Mouse (Mus musculus) liver, embryonic 16.5 days (tissue): Measurements from ENCODE around the gene Atp5j. TPM values are rescaled to one million over a fixed set of nuclear protein-coding genes. Genes with fewer than 3 reads are reported as not detected.

ENCODE experiments used
- ATAC-seq: fragments of 200-750 bp; cut with Nextera tagmentation; 2 replicates; pipeline ENCODE4 v1.8.0; 2017; ENCODE audit warnings: low read depth, mild to moderate bottlenecking, moderate number of reproducible peaks, moderate library complexity
- H3K27ac ChIP-seq: fragments of 300-500 bp; sonication (generic); 2 replicates; pipeline ENCODE4 v1.5.1; 2014; ENCODE audit warnings: mild to moderate bottlenecking, low read length
- H3K27me3 ChIP-seq: fragments of 300-500 bp; sonication (generic); 2 replicates; pipeline ENCODE4 v1.6.1; 2014; ENCODE audit warnings: low read depth, low read length, mixed read lengths; ENCODE audit not compliant: control insufficient read depth, insufficient read depth
- H3K36me3 ChIP-seq: fragments of 300-500 bp; sonication (generic); 2 replicates; pipeline ENCODE4 v1.6.1; 2014; ENCODE audit warnings: mild to moderate bottlenecking; ENCODE audit not compliant: control insufficient read depth, insufficient read depth
- H3K4me1 ChIP-seq: fragments of 300-500 bp; sonication (generic); 2 replicates; pipeline ENCODE4 v1.6.1; 2014; ENCODE audit warnings: low read depth, low read length, mixed read lengths; ENCODE audit not compliant: control insufficient read depth
- H3K4me2 ChIP-seq: fragments of 300-500 bp; sonication (generic); 2 replicates; pipeline ENCODE4 v1.6.1; 2014; ENCODE audit warnings: low read depth, low read length, mixed read lengths
- H3K4me3 ChIP-seq: fragments of 300-500 bp; sonication (generic); 2 replicates; pipeline ENCODE4 v1.5.1; 2014; ENCODE audit warnings: low read depth, mild to moderate bottlenecking, low read length
- H3K9ac ChIP-seq: fragments of 300-500 bp; sonication (generic); 2 replicates; pipeline ENCODE4 v1.6.1; 2014; ENCODE audit warnings: low read depth, low read length
- H3K9me3 ChIP-seq: fragments of 300-500 bp; sonication (generic); replicated peaks from 2 replicates; pipeline ENCODE4 v1.6.1; 2016; ENCODE audit warnings: low read length; ENCODE audit not compliant: control insufficient read depth
- WGBS: fragments of 180-500 bp; shearing (Covaris S2); extraction: QIAGEN DNeasy Blood & Tissue Kit; methylation state at CpG from one replicate; pipeline ENCODE4 v1.1.7; 2014; ENCODE audit not compliant: insufficient replicate concordance; 5-methylcytosine and 5-hydroxymethylcytosine counted together
- polyA plus RNA-seq: library from polyadenylated mRNA; unstranded; fragments of >200 nt; fragmentation: Nextera tagmentation; extraction: Ambion mirVana; gene quantifications from 2 replicates; pipeline ENCODE4 v1.2.1, GENCODE M21; 2015

Atp5j gene
- 490 and 504 TPM in 2 replicates for polyA plus RNA-seq

DNA sequence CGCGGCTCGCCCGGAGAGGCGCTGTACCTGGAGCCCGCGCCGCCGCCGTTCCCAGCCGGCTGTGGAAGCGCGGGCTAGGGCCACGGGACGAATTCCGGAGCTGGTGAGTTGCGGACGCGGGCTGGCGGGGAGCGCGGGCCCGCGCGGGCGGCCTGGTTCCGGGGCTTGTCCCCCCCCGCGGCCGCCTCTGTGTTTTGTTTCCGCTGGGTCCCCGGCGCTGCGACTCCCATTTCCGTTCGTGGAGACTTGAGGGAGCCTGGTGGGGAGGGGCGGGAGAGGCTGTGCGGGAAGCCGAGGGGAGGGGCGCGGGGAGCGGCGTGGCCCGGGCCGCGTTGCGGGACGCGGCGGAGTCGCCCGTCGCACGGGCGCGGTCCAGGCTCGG, at the start of gene Atp5j:
Atp5j (minus strand) TSS at position 185 of the 382 bp plus-strand sequence.
- peak; percentile 22 for ATAC-seq
- under 1% methylated on average over 53 of the region's 57 CpGs for WGBS
- Histone ChIP-seq H3K27me3 (no peaks in the 10 kb centered on the region), H3K4me1 (peaks cover 9% of the 10 kb centered on the region), H3K4me3 (peak within 1 kb of the TSS; percentile 98), H3K27ac (peak within 1 kb of the TSS; percentile 95), H3K4me2 (peak within 1 kb of the TSS; percentile 88), H3K36me3 (peaks cover 11% of the 10 kb centered on the region), H3K9ac (peak within 1 kb of the TSS; percentile 95), H3K9me3 (no peaks in the 10 kb centered on the region)

DNA sequence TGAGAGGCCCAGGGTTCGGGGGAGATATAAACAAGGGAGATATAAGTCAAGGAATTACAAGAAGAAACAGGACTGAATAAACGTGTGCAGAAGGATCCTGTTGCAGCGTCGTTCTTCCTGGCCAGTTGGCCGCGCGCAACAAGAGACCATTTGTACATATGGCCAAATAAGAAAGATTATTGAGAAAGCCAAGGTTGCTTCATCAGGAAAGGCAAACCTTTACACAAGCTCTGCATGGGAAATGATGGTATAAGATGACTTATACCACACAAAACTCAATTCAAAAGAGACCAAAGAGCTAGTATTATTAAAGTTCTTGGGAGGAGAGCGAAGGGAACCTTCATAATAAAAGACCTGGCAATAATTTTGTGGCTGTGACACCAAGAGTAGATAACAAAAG, 49.1 kb upstream of the Atp5j start:
- Histone ChIP-seq H3K4me2 (no peak overlapping the region), H3K27me3 (no peaks in the 10 kb centered on the region), H3K36me3 (no peaks in the 10 kb centered on the region), H3K9ac (no peak overlapping the region), H3K27ac (no peak overlapping the region), H3K4me3 (no peak overlapping the region), H3K9me3 (no peaks in the 10 kb centered on the region), H3K4me1 (no peaks in the 10 kb centered on the region)
- no peak for ATAC-seq
- WGBS: 63% methylated on average over 8 of the region's 8 CpGs

DNA sequence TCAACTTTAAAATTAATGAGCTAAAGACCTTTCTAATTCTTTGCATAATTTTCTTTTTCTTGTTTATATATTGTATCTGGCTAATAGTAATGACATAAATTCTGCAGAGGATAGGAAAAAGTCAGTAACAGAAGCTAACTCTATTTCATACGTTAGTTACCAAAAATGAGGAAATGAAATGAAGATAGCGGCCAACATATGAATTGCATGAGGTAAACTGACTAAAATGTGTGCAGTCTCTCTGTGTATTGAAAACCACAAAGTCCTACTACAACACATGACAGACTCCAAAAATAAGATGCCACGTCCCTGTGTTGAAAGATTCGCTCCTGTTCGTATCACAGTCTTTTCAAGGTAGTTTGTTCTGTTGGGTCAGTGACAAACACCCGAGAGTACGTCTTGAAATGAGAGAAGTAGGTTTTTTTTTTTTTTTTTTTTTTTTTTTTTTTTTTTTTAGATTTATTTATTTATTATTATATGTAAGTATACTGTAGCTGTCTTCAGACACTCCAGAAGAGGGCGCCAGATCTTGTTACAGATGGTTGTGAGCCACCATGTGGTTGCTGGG, 46.4 kb upstream of the Atp5j start:
- Histone ChIP-seq H3K27ac (no peak overlapping the region), H3K4me2 (no peak overlapping the region), H3K4me3 (no peak overlapping the region), H3K9me3 (no peaks in the 10 kb centered on the region), H3K9ac (no peak overlapping the region), H3K27me3 (no peaks in the 10 kb centered on the region), H3K36me3 (no peaks in the 10 kb centered on the region), H3K4me1 (no peaks in the 10 kb centered on the region)
- 64% methylated on average over 7 of the region's 8 CpGs for WGBS
- no peak for ATAC-seq

DNA sequence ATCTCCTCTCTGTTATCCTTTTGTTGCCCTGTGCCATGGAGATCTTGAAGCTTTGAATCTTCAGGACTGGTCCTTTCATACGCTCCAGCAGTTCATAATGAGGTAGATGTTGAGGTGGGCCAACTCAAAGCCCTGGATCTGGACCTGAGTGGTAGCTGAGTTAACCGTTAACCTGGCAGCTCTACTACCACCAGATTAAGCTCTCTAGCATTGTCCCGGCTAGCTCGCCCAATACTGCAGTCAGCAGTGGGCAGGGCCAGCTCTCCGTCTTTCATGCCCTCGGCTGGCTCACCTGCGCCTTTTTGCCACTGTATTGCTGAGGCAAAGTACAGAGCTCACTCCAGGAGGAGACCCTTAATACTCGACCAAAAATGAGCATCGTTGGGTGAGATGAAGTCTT, 45.7 kb upstream of the Atp5j start:
- Histone ChIP-seq H3K4me3 (no peak overlapping the region), H3K9me3 (no peaks in the 10 kb centered on the region), H3K9ac (no peak overlapping the region), H3K27me3 (no peaks in the 10 kb centered on the region), H3K4me1 (no peaks in the 10 kb centered on the region), H3K27ac (no peak overlapping the region), H3K4me2 (no peak overlapping the region), H3K36me3 (no peaks in the 10 kb centered on the region)
- 58% methylated on average over 9 of the region's 9 CpGs for WGBS
- ATAC-seq: no peak

DNA sequence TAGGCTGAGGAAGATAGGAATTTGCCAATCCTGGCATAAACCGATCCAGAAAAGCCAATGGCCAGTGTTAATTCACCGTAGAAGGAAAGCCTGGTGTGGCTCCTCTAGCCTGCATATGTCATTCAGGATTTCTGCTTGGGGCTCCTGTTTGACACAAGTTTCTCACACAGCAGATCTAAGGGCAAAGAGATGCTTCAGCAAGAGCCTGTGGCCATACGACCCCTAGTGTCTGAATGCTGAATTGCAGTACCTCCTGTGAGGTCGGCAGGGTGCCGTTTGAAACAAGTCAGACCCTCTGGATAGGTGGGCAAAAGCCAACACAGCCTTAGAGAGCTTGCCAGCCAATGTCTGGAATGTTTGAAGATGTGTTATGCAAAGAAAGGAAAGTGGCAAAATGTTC, 43.7 kb upstream of the Atp5j start:
- ATAC-seq: no peak
- Histone ChIP-seq H3K4me2 (no peak overlapping the region), H3K9ac (no peak overlapping the region), H3K4me1 (no peaks in the 10 kb centered on the region), H3K27me3 (no peaks in the 10 kb centered on the region), H3K27ac (no peak overlapping the region), H3K36me3 (no peaks in the 10 kb centered on the region), H3K4me3 (no peak overlapping the region), H3K9me3 (no peaks in the 10 kb centered on the region)
- WGBS: 16% methylated on average over 5 of the region's 5 CpGs

DNA sequence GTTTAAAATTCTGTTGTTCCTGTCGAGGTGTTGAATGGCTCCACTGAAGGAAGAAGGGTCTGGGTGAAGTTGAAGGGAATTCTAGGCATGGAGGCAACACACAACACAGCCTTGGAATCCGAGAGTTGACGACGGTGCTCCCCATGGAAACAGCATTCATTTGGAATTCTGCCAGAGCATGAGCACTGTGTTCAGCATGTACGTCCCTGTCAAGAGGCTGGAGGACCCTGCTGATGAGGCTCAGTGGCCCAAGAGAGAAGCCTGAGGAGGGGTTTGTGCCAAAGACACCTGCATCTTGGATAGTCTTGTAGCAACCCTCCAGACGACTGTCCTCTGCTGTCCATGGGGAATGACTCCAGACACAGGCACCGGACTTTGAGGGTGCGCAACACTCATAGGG, 40.7 kb upstream of the Atp5j start:
- Histone ChIP-seq H3K4me2 (no peak overlapping the region), H3K4me3 (no peak overlapping the region), H3K4me1 (no peaks in the 10 kb centered on the region), H3K27ac (no peak overlapping the region), H3K36me3 (no peaks in the 10 kb centered on the region), H3K9me3 (no peaks in the 10 kb centered on the region), H3K9ac (no peak overlapping the region), H3K27me3 (no peaks in the 10 kb centered on the region)
- 64% methylated on average over 8 of the region's 8 CpGs for WGBS
- ATAC-seq: no peak

DNA sequence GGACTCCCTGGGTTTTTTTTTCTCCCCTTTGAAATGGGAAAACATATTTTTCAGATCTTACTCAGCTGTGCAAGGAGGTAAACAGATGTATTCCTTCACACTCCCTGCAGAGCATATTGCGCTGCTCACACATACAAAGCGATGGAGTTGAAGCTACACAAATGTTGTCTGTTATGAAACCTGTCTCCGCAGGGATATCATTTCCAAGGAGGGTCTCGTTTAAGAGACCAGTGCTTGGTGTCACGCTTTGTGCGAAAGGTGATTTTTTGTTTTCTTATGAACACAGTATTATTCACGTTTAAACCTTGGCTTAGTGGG, 40.3 kb upstream of the Atp5j start:
- WGBS: 78% methylated on average over 7 of the region's 7 CpGs
- no peak overlapping the region for H3K27ac ChIP-seq
- no peaks in the 10 kb centered on the region for H3K9me3 ChIP-seq
- no peak for ATAC-seq
- H3K4me2 ChIP-seq: no peak overlapping the region
- H3K4me3 ChIP-seq: no peak overlapping the region
- no peak overlapping the region for H3K9ac ChIP-seq
- H3K36me3 ChIP-seq: no peaks in the 10 kb centered on the region
- H3K4me1 ChIP-seq: no peaks in the 10 kb centered on the region
- H3K27me3 ChIP-seq: no peaks in the 10 kb centered on the region

DNA sequence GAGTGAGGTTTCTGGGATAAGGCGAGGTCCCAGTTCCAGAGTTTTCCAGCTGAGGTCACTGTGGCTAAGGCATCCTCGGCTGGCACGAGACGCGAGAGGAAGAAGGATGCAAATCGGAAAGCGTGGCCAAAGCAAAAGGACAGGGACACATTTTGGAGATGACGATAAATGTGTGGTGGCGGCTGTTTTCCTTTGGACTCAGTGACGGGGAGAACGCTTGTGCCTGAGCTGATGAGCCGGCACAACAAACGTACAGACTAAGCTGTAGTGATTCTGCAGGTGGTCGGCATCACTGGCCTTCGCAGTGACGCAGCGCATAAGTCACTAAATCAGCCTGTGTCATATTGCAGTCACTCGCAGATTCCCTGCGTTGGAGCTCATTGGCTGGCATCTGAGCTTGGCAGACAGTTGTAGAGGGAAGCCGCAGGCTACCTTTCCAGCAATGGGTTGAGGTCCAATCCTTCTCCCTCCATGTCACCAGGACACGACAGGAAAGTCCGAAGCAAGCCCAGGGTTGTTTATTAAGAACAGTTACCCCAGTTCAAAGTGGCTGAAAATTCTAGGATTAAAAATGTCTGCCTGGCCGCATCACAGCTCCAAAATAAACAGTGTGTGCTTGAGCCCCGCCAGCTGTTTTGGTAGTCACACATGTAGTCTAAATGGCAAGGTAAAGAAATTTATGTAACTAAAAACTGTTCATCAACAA, 39.7 kb upstream of the Atp5j start:
- no peak for ATAC-seq
- Histone ChIP-seq H3K9me3 (no peaks in the 10 kb centered on the region), H3K36me3 (no peaks in the 10 kb centered on the region), H3K27me3 (no peaks in the 10 kb centered on the region), H3K4me3 (no peak overlapping the region), H3K9ac (no peak overlapping the region), H3K27ac (no peak overlapping the region), H3K4me1 (no peaks in the 10 kb centered on the region), H3K4me2 (no peak overlapping the region)
- 69% methylated on average over 24 of the region's 24 CpGs for WGBS

DNA sequence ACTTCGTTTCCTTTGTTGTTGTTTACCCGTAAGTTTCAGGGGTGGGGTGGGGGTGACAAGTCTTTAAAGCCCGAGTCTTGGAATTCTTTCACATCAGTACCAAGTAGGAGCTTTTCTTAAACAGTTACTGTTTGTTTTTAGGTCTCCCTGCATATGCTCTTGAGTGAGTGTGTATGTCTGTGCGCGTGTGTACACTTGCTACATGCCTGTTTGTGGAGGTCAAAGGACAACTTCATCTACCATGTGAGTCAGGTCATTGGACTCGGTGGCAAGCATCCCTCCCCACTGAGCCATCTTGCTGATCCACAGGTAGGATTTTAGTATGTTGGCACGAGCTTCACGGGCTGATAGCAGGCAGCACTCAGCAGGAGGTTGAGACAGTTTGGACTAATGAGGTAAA, 38.4 kb upstream of the Atp5j start:
- H3K27me3 ChIP-seq: no peaks in the 10 kb centered on the region
- ATAC-seq: no peak
- H3K4me3 ChIP-seq: no peak overlapping the region
- H3K4me1 ChIP-seq: no peaks in the 10 kb centered on the region
- H3K27ac ChIP-seq: no peak overlapping the region
- no peaks in the 10 kb centered on the region for H3K9me3 ChIP-seq
- 58% methylated on average over 8 of the region's 8 CpGs for WGBS
- H3K9ac ChIP-seq: no peak overlapping the region
- no peak overlapping the region for H3K4me2 ChIP-seq
- H3K36me3 ChIP-seq: no peaks in the 10 kb centered on the region
